Mouse (Mus musculus) kidney, postnatal 0 days (tissue): Measurements from ENCODE around the gene Srebf2. TPM values are rescaled to one million over a fixed set of nuclear protein-coding genes. Genes with fewer than 3 reads are reported as not detected.
A peak's percentile ranks its signal among the peaks of the same experiment; 100 is the strongest.

Experiments
- ATAC-seq: fragments of 200-750 bp; cut with Nextera tagmentation; replicated peaks from 2 replicates; pipeline ENCODE4 v1.8.0; 2017; ENCODE audit warnings: low read depth, moderate number of reproducible peaks, moderate TSS enrichment, moderate library complexity; ENCODE audit not compliant: low FRiP score
- DNase-seq: peaks from one replicate; pipeline ENCODE4 v3.0.0-alpha.2; 2016; ENCODE audit warnings: low spot score
- H3K27ac ChIP-seq: fragments of 300-500 bp; sonication (generic); 2 replicates; pipeline ENCODE4 v1.5.1; 2014; ENCODE audit warnings: mild to moderate bottlenecking
- H3K27me3 ChIP-seq: fragments of 300-500 bp; sonication (generic); 2 replicates; pipeline ENCODE4 v1.6.1; 2014; ENCODE audit warnings: low read length, mixed read lengths; ENCODE audit not compliant: insufficient read depth
- H3K36me3 ChIP-seq: fragments of 300-500 bp; sonication (generic); 2 replicates; pipeline ENCODE4 v1.6.1; 2014; ENCODE audit warnings: low read length, mixed read lengths; ENCODE audit not compliant: insufficient read depth
- H3K4me1 ChIP-seq: fragments of 300-500 bp; sonication (generic); replicated peaks from 2 replicates; pipeline ENCODE4 v1.6.1; 2014; ENCODE audit warnings: antibody characterized with exemption, low read length, mixed read lengths; ENCODE audit not compliant: insufficient read depth
- H3K4me2 ChIP-seq: fragments of 300-500 bp; sonication (generic); 2 replicates; pipeline ENCODE4 v1.6.1; 2014; ENCODE audit warnings: mild to moderate bottlenecking, low read length, moderate library complexity, mixed read lengths
- H3K4me3 ChIP-seq: fragments of 300-500 bp; sonication (generic); replicated peaks from 2 replicates; pipeline ENCODE4 v1.5.1; 2014; ENCODE audit warnings: low read depth, low read length
- H3K9ac ChIP-seq: fragments of 300-500 bp; sonication (generic); 2 replicates; pipeline ENCODE4 v1.6.1; 2014; ENCODE audit warnings: low read depth, low read length
- H3K9me3 ChIP-seq: fragments of 300-500 bp; sonication (generic); replicated peaks from 2 replicates; pipeline ENCODE4 v1.6.1; 2016; ENCODE audit warnings: low read length, inconsistent platforms, mixed read lengths
- CTCF ChIP-seq: IDR thresholded peaks from 2 replicates; pipeline ENCODE4 v1.5.1; 2016; ENCODE audit warnings: antibody characterized with exemption, low read depth, mild to moderate bottlenecking, moderate library complexity
- WGBS: fragments of 180-500 bp; shearing (Covaris S2); extraction: QIAGEN DNeasy Blood & Tissue Kit; methylation state at CpG from one replicate; pipeline ENCODE4 v1.1.7; 2014; 5-methylcytosine and 5-hydroxymethylcytosine counted together
- polyA plus RNA-seq: library from polyadenylated mRNA; unstranded; fragments of >200 nt; fragmentation: Nextera tagmentation; extraction: Ambion mirVana; gene quantifications from 2 replicates; pipeline ENCODE4 v1.2.1, GENCODE M21; 2015

Gene Srebf2
- polyA plus RNA-seq, 1 experiment from 2014 or later = 89.0 TPM

DNA sequence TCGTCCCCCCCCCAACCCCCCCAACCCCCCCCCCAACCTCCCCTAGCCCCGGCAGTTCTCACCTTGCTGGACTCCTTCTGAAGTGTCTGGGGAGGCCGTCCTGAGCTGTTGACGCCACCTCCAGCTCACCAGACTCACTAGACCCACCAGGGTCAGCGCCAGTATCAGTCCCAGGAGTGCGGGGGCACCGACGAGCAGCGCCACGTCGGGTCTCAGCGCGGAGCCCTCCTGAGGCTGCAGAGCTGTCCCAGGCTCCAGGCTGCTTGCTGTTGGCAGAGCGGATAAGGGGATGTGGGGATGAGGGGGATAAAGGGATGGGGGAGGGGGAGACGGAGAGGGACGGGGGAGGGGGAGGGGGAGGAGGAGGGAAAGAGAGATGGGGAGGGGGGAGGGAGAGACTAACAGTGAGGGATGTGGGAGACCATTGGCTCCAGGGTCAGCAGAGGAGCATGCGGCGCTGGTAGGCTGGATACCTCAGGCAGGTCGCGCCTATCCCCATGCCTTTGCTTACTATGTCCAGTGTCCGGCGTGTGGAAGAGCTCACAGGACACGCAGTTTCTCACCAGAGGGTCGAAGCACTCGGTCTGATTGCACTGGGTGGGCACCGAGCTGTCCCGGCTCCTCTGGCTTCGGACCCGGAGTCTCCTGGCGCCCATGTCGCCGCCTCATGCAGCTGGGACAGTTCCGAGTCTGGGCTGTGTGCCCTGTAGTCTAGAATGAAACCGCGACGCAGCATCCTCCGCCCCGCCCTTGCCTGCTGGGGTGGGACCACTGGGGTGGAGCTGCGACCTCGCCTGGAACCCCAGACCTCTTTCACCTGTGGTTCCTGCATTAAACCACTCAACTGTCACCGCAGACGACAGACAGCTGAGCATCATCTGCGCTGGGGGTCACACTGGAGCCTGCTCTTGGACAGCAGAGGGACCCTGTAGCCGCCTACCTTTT lies 76.9 kb downstream of the Srebf2 start, which contains the start of gene Tnfrsf13c:
Tnfrsf13c (minus strand) TSS at position 713 of the 945 bp plus-strand sequence.
- Histone ChIP-seq H3K9me3 (no peaks in the 10 kb centered on the region), H3K27me3 (peaks cover 14% of the 10 kb centered on the region; the same call in 1 of the 2 replicates), H3K36me3 (no peaks in the 10 kb centered on the region), H3K4me1 (peaks cover 6% of the 10 kb centered on the region), H3K4me3 (peak within 1 kb of the TSS; percentile 21), H3K27ac (no peak within 1 kb of the TSS), H3K4me2 (peak within 1 kb of the TSS; percentile 59), H3K9ac (0 out of 2 replicates have a peak within 1 kb of the TSS, but pooled peaks have one; percentile 10)
- ATAC-seq = 0 out of 2 replicates have a peak, but pooled peaks have one; percentile 12
- TF ChIP-seq CTCF = no peak
- DNase-seq = no peak
- 2% methylated on average over 42 of the region's 44 CpGs for WGBS

DNA sequence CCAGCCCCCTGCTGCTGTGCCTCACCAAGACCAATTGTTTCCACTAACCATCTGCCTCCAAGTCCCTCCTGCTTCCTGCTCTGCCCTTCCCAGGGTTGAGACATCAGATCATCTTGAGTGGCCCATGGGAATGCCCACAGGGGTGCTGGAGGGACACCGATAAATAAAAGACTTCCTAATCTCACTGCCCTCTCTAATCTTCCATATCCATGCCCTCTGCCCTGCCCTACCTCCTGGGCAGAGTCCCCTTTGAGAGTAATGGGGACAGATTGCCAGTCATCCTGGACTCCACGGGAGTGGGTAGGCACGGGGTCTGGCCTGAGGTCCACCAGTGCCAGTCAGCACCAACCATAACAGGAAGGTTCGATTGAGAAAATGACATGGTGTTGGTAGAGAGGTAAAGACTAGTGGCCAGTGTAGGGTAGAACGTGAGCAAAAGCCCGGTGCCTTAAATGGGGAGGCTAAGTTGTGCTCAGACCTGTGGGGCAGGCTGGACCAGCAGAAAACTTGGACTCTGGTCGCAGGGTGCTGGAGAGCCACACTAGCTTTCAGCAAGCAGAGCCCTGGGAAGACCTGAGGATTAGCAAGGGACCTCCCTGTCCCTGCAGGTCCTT lies 77.7 kb downstream of the Srebf2 start:
- ATAC-seq (no peak), DNase-seq (no peak)
- H3K27me3 ChIP-seq = peaks cover 14% of the 10 kb centered on the region; the same call in 1 of the 2 replicates
- H3K4me3 ChIP-seq = no peak overlapping the region; the same call in 1 of the 2 replicates
- peaks cover 6% of the 10 kb centered on the region for H3K4me1 ChIP-seq
- H3K27ac ChIP-seq = no peak overlapping the region
- peak overlapping the region; percentile 59 for H3K4me2 ChIP-seq
- 45% methylated on average over 7 of the region's 7 CpGs for WGBS
- no peaks in the 10 kb centered on the region for H3K9me3 ChIP-seq
- no peaks in the 10 kb centered on the region for H3K36me3 ChIP-seq
- H3K9ac ChIP-seq = no peak overlapping the region
- no peak for TF ChIP-seq CTCF

DNA sequence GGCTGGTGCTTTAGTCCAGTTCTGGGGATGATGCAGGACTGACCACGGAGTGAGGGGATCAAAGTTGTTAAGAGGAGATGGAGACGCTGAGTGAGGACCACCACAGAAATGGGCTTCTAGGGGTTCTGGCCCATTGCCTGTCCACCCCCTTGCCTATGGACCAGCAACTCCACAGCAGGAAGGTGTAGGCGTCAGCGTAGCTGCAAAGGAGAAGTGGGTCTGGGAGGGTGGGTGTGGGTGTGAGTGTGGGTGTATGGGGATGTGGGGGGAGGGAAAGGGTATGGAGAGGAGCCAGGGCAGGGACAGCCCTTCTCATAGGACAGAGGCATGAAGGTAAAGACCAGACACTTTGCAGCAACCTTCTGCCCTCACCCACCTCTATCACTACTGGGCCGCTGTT lies 78.8 kb downstream of the Srebf2 start:
- no peak overlapping the region for H3K4me2 ChIP-seq
- DNase-seq = no peak
- no peak overlapping the region for H3K4me3 ChIP-seq
- H3K36me3 ChIP-seq = no peaks in the 10 kb centered on the region
- H3K27me3 ChIP-seq = peaks cover 14% of the 10 kb centered on the region; the same call in 1 of the 2 replicates
- 85% methylated on average over 5 of the region's 5 CpGs for whole genome bisulfite sequencing
- peaks cover 6% of the 10 kb centered on the region for H3K4me1 ChIP-seq
- no peak for TF ChIP-seq CTCF
- H3K9ac ChIP-seq = no peak overlapping the region
- no peak overlapping the region for H3K27ac ChIP-seq
- H3K9me3 ChIP-seq = no peaks in the 10 kb centered on the region
- ATAC-seq = no peak

DNA sequence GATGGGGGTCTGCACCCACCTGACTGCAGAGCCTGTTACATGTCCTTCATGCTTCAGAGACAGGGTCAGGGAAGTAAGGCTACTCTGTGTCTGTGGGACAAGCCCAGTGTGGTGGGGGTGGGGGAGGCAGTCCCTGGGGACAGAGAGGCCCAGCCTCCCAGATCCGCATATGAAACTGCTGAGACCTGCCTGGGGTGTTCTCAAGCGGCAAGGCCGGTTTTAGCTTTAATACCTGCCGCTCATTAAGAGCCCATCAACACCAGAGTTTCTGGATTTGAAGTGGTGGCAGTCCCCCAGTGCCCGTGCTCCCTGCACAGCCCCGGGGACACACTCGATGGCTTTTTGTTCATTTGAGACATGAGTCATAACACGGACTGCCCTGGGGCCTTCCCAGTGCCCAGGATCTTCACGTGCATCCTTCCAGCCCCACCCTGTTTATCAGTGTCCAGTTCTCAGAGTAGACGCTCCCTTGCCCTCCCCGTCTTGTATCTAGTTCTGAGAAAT lies 82.6 kb downstream of the Srebf2 start:
- Histone ChIP-seq H3K36me3 (no peaks in the 10 kb centered on the region), H3K9ac (no peak overlapping the region), H3K4me2 (no peak overlapping the region), H3K27me3 (peaks cover 2% of the 10 kb centered on the region; the same call in 1 of the 2 replicates), H3K4me1 (no peaks in the 10 kb centered on the region; the same call in 1 of the 2 replicates), H3K4me3 (no peak overlapping the region), H3K27ac (no peak overlapping the region), H3K9me3 (no peaks in the 10 kb centered on the region)
- TF ChIP-seq CTCF = no peak
- ATAC-seq (no peak; the same call in 1 of the 2 replicates), DNase-seq (no peak)
- WGBS = 37% methylated on average over 11 of the region's 11 CpGs

DNA sequence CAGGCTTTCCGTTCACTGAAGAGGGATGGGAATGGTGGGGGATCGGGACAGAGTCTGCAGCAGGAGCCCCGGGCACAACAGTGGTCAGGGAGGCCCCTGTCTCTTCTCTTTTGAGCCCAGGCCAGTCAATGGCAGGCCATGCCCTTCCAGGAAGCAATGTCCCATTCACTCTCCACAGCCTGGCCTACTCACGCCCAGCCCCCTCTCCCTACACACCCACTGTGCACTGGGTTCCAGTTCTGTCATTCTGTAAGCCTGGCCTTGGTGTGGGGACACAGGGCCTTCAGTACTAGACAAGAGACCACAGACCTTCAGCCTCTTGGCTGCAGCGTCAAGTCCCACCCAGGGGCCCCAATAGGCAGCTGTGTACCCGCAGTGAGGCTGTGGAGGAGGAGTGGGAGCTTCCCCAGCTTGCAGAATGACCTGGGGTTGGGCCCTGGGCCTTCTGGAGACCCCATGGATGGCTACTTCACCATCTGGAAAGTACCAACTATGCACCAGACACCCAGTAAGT lies 83.2 kb downstream of the Srebf2 start:
- no peak overlapping the region for H3K4me2 ChIP-seq
- H3K9ac ChIP-seq = no peak overlapping the region
- DNase-seq (no peak), ATAC-seq (no peak)
- H3K36me3 ChIP-seq = no peaks in the 10 kb centered on the region
- 68% methylated on average over 6 of the region's 6 CpGs for WGBS
- H3K4me3 ChIP-seq = no peak overlapping the region
- no peak overlapping the region for H3K27ac ChIP-seq
- H3K27me3 ChIP-seq = no peaks in the 10 kb centered on the region
- H3K9me3 ChIP-seq = no peaks in the 10 kb centered on the region
- TF ChIP-seq CTCF = no peak
- no peaks in the 10 kb centered on the region; the same call in 1 of the 2 replicates for H3K4me1 ChIP-seq

GRCm38 (mm10) chr15:82231100-82231499 lies 84.1 kb downstream of the Srebf2 start:
- no peaks in the 10 kb centered on the region for H3K9me3 ChIP-seq
- no peak for TF ChIP-seq CTCF
- no peak overlapping the region for H3K4me2 ChIP-seq
- DNase-seq (no peak), ATAC-seq (no peak)
- no peak overlapping the region for H3K4me3 ChIP-seq
- H3K36me3 ChIP-seq = no peaks in the 10 kb centered on the region
- WGBS = 69% methylated on average over 4 of the region's 4 CpGs
- H3K27ac ChIP-seq = no peak overlapping the region
- no peak overlapping the region for H3K9ac ChIP-seq
- no peaks in the 10 kb centered on the region; the same call in 1 of the 2 replicates for H3K4me1 ChIP-seq
- H3K27me3 ChIP-seq = no peaks in the 10 kb centered on the region
